Mouse (Mus musculus) megakaryocyte, embryonic 14.5 days (primary cell): Measurements from ENCODE around the gene Rab26. TPM values are rescaled to one million over a fixed set of nuclear protein-coding genes. Genes with fewer than 3 reads are reported as not detected.
A peak's percentile ranks its signal among the peaks of the same experiment; 100 is the strongest.

Source experiments
- H3K27me3 ChIP-seq: replicated peaks from 2 replicates; pipeline ENCODE3; 2012; ENCODE audit warnings: inconsistent platforms
- H3K36me3 ChIP-seq: replicated peaks from 2 replicates; pipeline ENCODE3; 2012; ENCODE audit warnings: low read length, inconsistent platforms, mixed read lengths
- H3K4me1 ChIP-seq: 2 replicates; pipeline ENCODE4 v1.6.1; 2012; ENCODE audit warnings: inconsistent platforms
- H3K4me3 ChIP-seq: replicated peaks from 2 replicates; pipeline ENCODE3; 2012; ENCODE audit warnings: moderate library complexity, mild to moderate bottlenecking, inconsistent platforms
- H3K9me3 ChIP-seq: 2 replicates; pipeline ENCODE4 v1.6.1; 2012; ENCODE audit warnings: inconsistent platforms
- FLI1 ChIP-seq: IDR thresholded peaks from 2 replicates; pipeline ENCODE4 v1.6.1; 2012; ENCODE audit warnings: low read length, inconsistent platforms, mixed read lengths
- GATA1 ChIP-seq: IDR thresholded peaks from 3 replicates; pipeline ENCODE4 v1.6.1; 2012; ENCODE audit warnings: mixed read lengths, low read length, inconsistent platforms, borderline replicate concordance
- polyA plus RNA-seq: library from polyadenylated mRNA; stranded (reverse); fragments of >175 nt; gene quantifications from 2 replicates; pipeline ENCODE4 v1.2.3, GENCODE M21; 2012; ENCODE audit warnings: low replicate concordance; ENCODE audit not compliant: insufficient read depth

Gene Rab26
- polyA plus RNA-seq, 1 experiment: not detected

DNA sequence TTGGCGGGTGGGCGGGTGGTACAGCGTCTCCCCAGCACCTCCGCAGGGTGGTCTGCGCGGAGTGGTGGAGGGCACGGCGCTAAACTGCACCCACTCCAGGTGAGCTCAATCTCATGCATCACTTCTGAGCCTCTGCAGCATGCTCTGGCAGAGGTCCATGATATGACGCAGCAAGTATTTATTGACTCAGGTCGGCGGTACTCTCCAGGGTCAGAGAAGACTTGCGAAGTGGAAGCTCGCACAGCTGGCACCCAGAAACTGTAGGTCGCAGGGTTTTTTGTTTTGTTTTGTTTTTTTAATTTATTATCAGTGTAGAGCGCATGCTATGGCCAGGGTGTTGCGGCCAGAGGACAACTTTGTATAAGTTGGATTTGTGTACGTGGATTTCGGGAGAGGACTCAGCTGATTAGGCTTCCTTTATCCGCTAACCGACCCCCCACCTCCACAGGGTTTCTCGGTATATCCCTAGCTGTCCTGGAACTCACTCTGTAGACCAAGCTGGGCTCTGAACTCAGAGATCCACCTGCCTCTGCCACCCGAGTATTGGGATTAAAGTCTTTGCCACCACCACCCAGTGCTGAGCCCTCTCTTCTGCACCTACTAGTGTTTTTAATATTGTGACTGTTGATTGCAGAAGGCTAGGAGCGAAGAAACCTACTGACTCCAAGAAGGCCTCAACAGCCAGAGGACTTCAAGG lies 15.1 kb upstream of the Rab26 start:
- no peak for TF ChIP-seq FLI1
- no peak for TF ChIP-seq GATA1
- H3K36me3 ChIP-seq: peaks cover 8% of the 10 kb centered on the region
- peaks cover 4% of the 10 kb centered on the region for H3K27me3 ChIP-seq
- no peaks in the 10 kb centered on the region for H3K9me3 ChIP-seq
- H3K4me3 ChIP-seq: peak overlapping the region; percentile 96
- H3K4me1 ChIP-seq: peaks cover 37% of the 10 kb centered on the region

DNA sequence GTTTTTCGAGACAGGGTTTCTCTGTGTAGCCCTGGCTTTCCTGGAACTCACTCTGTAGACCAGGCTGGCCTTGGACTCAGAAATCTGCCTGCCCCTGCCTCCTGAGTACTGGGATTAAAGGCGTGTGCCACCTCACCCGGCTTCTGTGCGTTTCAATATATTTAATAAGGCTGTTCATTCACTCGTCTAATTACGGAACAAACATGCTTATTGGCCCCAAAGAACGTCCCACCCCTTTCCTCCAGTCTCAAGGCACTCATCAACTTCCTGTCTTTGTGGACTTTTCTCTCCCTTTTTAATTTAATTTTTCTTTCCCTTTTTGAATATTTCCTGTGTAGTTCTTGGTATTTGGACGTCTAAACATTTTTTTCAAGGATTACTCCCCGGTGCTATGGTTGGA lies 14.4 kb upstream of the Rab26 start:
- peaks cover 4% of the 10 kb centered on the region for H3K27me3 ChIP-seq
- H3K9me3 ChIP-seq: no peaks in the 10 kb centered on the region
- peaks cover 8% of the 10 kb centered on the region for H3K36me3 ChIP-seq
- TF ChIP-seq GATA1: no peak
- no peak for TF ChIP-seq FLI1
- peak overlapping the region; percentile 96 for H3K4me3 ChIP-seq
- peaks cover 37% of the 10 kb centered on the region for H3K4me1 ChIP-seq

DNA sequence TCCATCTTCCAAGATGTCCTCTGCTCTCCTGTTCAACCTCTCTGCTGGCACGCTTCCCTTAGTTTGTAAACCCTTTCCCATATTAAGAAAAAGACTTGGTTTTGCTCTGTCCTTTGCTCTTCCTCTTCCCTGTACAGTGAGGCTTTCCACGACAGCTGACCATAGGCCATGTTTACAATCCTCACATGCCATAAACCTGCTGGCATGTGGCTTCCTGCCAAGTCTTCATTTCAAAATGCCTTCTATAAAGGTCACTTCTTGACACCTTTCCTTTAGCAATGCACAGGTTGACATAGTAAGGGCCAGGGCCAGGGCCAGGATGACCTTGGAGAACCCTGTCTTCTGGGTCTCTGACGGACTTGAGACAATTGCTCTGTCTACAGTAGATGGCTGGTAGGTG lies 12.2 kb upstream of the Rab26 start:
- peaks cover 30% of the 10 kb centered on the region for H3K4me1 ChIP-seq
- TF ChIP-seq GATA1 (no peak), FLI1 (no peak)
- H3K36me3 ChIP-seq: no peaks in the 10 kb centered on the region
- H3K4me3 ChIP-seq: no peak overlapping the region
- peaks cover 4% of the 10 kb centered on the region for H3K27me3 ChIP-seq
- no peaks in the 10 kb centered on the region for H3K9me3 ChIP-seq

DNA sequence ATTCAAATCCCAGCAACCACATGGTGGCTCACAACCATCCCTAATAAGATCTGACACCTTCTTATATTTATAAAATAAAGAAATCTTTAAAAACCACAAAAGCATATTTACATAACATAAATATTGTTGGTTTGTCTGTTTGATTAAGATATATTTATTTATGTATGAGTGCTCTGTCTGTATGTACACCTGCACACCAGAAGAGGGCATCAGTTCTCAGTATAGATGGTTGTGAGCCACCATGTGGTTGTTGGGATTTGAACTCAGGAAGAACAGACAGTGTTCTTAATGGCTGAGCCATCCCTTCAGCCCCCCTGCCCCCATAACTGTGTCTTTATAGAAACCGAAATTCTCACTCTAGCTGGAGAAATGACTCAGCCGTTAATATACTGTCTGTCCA lies 11.2 kb upstream of the Rab26 start:
- H3K36me3 ChIP-seq: no peaks in the 10 kb centered on the region
- peaks cover 21% of the 10 kb centered on the region for H3K4me1 ChIP-seq
- H3K27me3 ChIP-seq: peaks cover 4% of the 10 kb centered on the region
- no peak overlapping the region for H3K4me3 ChIP-seq
- H3K9me3 ChIP-seq: no peaks in the 10 kb centered on the region
- TF ChIP-seq FLI1 (no peak), GATA1 (no peak)

DNA sequence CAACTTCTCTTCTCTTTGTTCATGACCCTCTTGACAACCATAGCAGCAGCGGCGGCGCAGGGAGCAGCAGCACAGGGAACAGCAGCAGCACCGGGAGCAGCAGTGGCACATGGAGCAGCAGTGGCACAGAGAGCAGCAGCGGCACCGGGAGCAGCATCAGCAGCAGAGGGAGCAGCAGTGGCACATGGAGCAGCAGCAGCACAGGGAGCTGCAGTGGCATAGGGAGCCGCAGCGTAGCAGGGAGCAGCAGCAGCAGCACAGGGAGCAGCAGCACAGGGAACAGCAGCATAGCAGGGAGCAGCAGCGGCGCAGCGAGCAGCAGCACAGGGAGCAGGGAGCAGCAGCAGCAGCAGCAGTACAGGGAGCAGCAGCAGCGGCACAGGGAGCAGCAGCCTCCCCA lies 10.6 kb upstream of the Rab26 start:
- TF ChIP-seq FLI1 (no peak), GATA1 (no peak)
- Histone ChIP-seq H3K27me3 (peaks cover 4% of the 10 kb centered on the region), H3K36me3 (no peaks in the 10 kb centered on the region), H3K9me3 (no peaks in the 10 kb centered on the region), H3K4me3 (peak overlapping the region; percentile 85), H3K4me1 (peaks cover 23% of the 10 kb centered on the region)

DNA sequence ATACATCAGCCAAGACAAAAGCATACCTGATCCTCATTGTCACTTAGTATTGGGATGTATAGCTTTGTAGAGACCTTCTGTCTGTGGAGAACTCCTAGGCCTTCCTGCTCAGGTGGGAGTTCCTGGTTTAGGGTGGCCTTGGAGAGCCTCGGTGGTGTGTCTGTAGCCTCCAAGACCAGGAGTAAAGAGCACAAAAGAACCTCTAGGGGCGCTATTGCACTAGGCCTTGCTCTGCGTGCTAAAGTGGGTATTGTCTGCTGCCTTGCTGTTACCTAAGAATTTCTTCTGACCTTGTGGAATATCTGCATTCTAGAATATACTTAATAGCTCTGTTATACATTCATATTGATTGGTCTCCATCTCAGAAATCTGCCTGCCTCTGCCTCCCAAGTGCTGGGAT lies 6.4 kb upstream of the Rab26 start:
- Histone ChIP-seq H3K27me3 (peaks cover 15% of the 10 kb centered on the region), H3K36me3 (no peaks in the 10 kb centered on the region), H3K4me1 (peaks cover 24% of the 10 kb centered on the region), H3K4me3 (no peak overlapping the region), H3K9me3 (no peaks in the 10 kb centered on the region)
- no peak for TF ChIP-seq FLI1
- TF ChIP-seq GATA1: no peak

DNA sequence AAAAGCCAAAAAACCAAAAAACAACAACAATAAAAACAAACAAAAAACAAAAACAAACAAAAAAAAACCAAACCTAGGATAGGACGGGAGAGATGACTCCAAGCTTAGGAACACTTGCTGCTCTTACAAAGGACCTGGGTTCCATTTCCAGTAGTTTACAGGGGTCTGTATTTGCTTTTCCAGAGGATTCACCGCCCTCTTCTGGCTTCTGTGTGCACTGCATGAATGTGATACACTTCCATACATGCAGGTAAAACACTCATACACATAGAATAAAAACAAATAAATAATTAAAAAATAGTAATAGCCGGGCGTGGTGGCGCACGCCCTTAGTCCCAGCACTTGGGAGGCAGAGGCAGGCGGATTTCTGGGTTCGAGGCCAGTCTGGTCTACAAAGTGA lies 4.9 kb upstream of the Rab26 start:
- Histone ChIP-seq H3K4me3 (no peak overlapping the region), H3K36me3 (no peaks in the 10 kb centered on the region), H3K9me3 (no peaks in the 10 kb centered on the region), H3K27me3 (peaks cover 15% of the 10 kb centered on the region), H3K4me1 (peaks cover 19% of the 10 kb centered on the region)
- no peak for TF ChIP-seq GATA1
- no peak for TF ChIP-seq FLI1

DNA sequence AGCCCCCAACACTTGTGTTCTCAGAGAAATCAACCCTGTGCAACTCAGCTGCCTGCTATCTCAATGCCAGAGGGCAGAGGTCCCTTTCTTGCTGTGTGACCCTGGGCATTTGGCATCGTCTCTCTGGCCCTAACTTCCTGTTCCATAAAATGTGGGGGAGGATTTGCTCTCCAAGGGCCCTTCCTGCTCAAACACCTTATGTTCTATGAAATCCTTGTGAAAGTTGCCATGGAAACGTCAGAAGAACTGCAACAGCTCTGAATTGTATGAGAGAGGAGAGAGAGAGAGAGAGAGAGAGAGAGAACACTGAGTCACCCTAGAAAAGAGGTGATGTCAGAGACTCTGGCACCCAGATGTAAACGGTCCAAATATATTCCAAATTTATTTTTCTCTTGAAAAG lies 3.5 kb upstream of the Rab26 start:
- H3K4me3 ChIP-seq: no peak overlapping the region
- H3K27me3 ChIP-seq: peaks cover 18% of the 10 kb centered on the region
- H3K36me3 ChIP-seq: no peaks in the 10 kb centered on the region
- peaks cover 33% of the 10 kb centered on the region for H3K4me1 ChIP-seq
- no peak for TF ChIP-seq GATA1
- TF ChIP-seq FLI1: no peak
- H3K9me3 ChIP-seq: no peaks in the 10 kb centered on the region

DNA sequence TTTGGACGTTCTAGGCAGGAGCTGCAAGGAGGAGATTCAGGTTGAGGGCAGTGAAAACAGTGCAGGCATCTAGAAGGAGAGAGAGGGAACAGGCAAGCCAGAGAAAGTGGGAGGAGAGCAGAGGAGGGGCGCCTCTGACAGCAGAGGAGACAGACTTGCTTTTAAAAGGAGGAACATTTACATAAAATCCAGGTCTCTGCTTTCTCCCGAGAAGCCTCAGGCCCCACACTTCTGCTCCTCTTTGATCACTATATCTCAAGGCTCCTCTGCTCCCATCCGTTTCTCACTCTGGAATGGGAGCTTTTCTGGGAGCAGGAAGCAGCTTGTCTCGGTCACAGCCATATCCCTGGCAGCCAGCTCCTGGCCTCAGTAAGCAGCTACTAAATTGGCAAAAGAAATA lies 1.3 kb upstream of the Rab26 start:
- TF ChIP-seq FLI1 (no peak), GATA1 (no peak)
- H3K4me3 ChIP-seq: no peak overlapping the region
- H3K36me3 ChIP-seq: peaks cover 19% of the 10 kb centered on the region
- peaks cover 51% of the 10 kb centered on the region for H3K4me1 ChIP-seq
- H3K27me3 ChIP-seq: peaks cover 18% of the 10 kb centered on the region
- no peaks in the 10 kb centered on the region for H3K9me3 ChIP-seq

DNA sequence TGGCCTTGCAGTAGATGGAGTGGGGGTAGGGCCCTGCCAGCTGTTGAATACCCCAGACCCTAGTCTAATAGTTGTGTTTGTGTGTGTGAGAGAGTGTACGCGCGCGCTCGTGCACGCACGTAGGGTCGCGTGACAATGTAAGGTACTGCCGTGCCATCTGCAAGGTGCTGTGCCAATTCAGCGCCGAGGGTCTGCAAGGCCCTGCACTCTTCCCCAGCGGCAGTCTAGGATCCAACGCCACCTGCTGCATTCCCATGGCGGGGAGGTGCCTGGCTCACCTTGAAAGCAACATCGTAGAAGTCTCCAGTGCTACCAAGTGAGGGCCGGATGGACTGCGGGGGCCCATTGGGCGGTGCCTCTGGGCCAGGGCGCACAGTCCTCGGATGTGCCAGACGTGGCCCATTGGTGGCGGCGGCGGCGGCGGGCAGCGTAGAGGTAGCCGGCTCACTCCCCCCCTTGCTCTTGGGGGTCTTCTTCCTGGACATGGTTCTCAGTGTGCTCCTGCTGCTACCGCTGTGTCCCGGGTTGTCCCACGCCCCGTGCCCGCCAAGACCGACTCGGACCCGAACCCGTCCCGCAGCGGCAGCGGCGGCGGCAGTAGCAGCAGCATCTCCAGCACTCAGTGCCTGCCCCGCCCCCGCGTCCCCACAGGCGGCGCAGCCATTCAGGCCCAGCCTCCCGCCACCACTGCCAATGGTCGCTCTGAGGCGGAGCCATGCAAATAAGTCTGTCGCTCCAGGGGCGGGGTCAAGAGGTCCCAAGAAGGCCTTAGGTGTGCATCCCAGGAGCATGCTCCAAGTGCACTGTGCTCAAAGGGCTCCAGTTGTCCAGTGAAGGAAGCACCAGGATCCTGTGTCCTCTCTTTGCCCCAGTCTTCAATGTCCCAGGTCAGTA lies 664 bp downstream of the Rab26 start:
- Histone ChIP-seq H3K4me1 (peaks cover 63% of the 10 kb centered on the region), H3K9me3 (no peaks in the 10 kb centered on the region), H3K4me3 (peak overlapping the region; percentile 89), H3K36me3 (peaks cover 34% of the 10 kb centered on the region), H3K27me3 (peaks cover 18% of the 10 kb centered on the region)
- no peak for TF ChIP-seq FLI1
- no peak for TF ChIP-seq GATA1
